In the genomic region with DNA sequence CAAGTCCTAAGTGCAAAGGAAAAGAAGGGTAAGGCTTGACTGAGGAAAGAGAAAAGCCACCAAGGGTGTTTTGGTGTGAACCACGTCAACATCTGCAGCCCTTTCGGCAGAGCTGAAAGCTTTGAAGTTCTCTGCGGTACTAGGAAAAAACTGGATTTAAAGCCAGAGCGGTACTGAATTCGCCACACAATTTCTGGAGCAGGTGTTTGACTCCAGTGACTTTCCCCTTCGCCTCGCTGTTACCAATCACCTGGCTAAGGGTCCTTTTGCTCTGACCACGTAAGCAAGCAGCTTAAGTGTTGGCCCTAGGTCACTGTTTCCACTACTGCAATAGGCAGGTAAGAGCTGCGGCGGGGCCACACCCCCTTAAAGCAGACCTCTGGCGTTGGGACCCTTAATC, we compare ENCODE assay signal across 35 mouse cellular contexts. TPM values are rescaled to one million over a fixed set of nuclear protein-coding genes. Genes with fewer than 3 reads are reported as not detected.
"Had no signal": no experiment of that assay in that cellular context is flagged by ENCODE, and none has a peak within 500 bp of the region (broad histone marks: within the 10 kb centered on the region; RNA-seq: fewer than 3 reads in every experiment).

No protein-coding gene starts in this region.

- H3K27ac ChIP-seq: heart, embryonic 10.5 days; heart, embryonic 13.5 days; heart, embryonic 15.5 days; hindbrain, embryonic 10.5 days; hindbrain, embryonic 12.5 days; hindbrain, embryonic 13.5 days; hindbrain, embryonic 14.5 days; hindbrain, embryonic 15.5 days; hindbrain, postnatal 0 days; intestine, embryonic 15.5 days; kidney, embryonic 15.5 days; kidney, postnatal 0 days; layer of hippocampus, adult 2 months had no signal

- ATAC-seq: hindbrain, embryonic 16.5 days; hindbrain, postnatal 0 days; inflammation-experienced regulatory T-cells, adult 6 months; intestine, embryonic 15.5 days; intestine, embryonic 16.5 days; intestine, postnatal 0 days had no signal

- DNase-seq: heart, postnatal 10 days; heart, postnatal 14 days; heart, postnatal 4 days; kidney, adult 11 months; kidney, adult 18-20 months; kidney, adult 2 months; kidney, adult 8-10 months; kidney, adult 9 months; kidney, postnatal 10 days; kidney, postnatal 14 days; kidney, postnatal 25 days; kidney, postnatal 36 days; kidney, postnatal 4 days; layer of hippocampus, adult 9-11 months; layer of hippocampus, postnatal 36 days had no signal

- H3K27me3 ChIP-seq: heart, embryonic 12.5 days; heart, embryonic 13.5 days; heart, embryonic 15.5 days; hindbrain, embryonic 12.5 days; hindbrain, embryonic 13.5 days; hindbrain, embryonic 15.5 days; intestine, embryonic 15.5 days; kidney, embryonic 15.5 days had no signal

- H3K4me3 ChIP-seq: heart, embryonic 10.5 days; heart, embryonic 12.5 days; heart, embryonic 13.5 days; heart, embryonic 15.5 days; hindbrain, embryonic 10.5 days; hindbrain, embryonic 12.5 days; hindbrain, embryonic 13.5 days; hindbrain, embryonic 15.5 days; intestine, embryonic 15.5 days; kidney, embryonic 15.5 days; layer of hippocampus, adult 2 months had no signal

- H3K9me3 ChIP-seq: heart, embryonic 10.5 days; heart, embryonic 13.5 days; heart, embryonic 15.5 days; hindbrain, embryonic 12.5 days; hindbrain, embryonic 13.5 days; hindbrain, embryonic 15.5 days; intestine, embryonic 15.5 days; kidney, embryonic 15.5 days had no signal

- H3K9ac ChIP-seq: heart, embryonic 12.5 days; heart, embryonic 13.5 days; heart, embryonic 15.5 days; hindbrain, embryonic 12.5 days; hindbrain, embryonic 13.5 days; hindbrain, embryonic 14.5 days; hindbrain, embryonic 15.5 days; intestine, embryonic 15.5 days; kidney, embryonic 15.5 days had no signal

- H3K4me2 ChIP-seq: heart, embryonic 11.5 days; heart, embryonic 12.5 days; heart, embryonic 13.5 days; heart, embryonic 15.5 days; hindbrain, embryonic 12.5 days; hindbrain, embryonic 13.5 days; hindbrain, embryonic 14.5 days; hindbrain, embryonic 15.5 days; intestine, embryonic 15.5 days; kidney, embryonic 15.5 days had no signal

- H3K4me1 ChIP-seq: heart, embryonic 10.5 days; heart, embryonic 12.5 days; heart, embryonic 13.5 days; heart, embryonic 15.5 days; hindbrain, embryonic 10.5 days; hindbrain, embryonic 12.5 days; hindbrain, embryonic 13.5 days; hindbrain, embryonic 15.5 days; intestine, embryonic 15.5 days; kidney, embryonic 15.5 days had no signal

- H3K36me3 ChIP-seq: heart, embryonic 10.5 days; heart, embryonic 12.5 days; heart, embryonic 13.5 days; heart, embryonic 15.5 days; hindbrain, embryonic 10.5 days; hindbrain, embryonic 12.5 days; hindbrain, embryonic 13.5 days; hindbrain, embryonic 15.5 days; intestine, embryonic 15.5 days; kidney, embryonic 15.5 days had no signal

RNA-seq across cellular contexts. Expression of a gene that starts 12.6 kb away (rescaled TPM):
- total RNA-seq: hematopoietic stem cell, adult 5-6 weeks had no signal
- polyA plus RNA-seq: hindbrain, embryonic 14.5 days had no signal
